Mouse (Mus musculus) E14TG2a.4 (cell line): ENCODE results near the gene March6.

Experiments
- CTCF ChIP-seq: conservative IDR thresholded peaks from 2 replicates; pipeline ENCODE4 v1.5.1; 2014; ENCODE audit warnings: low read length
- NANOG ChIP-seq: IDR thresholded peaks from 2 replicates; pipeline ENCODE4 v1.6.1; 2014; ENCODE audit warnings: borderline replicate concordance, low read length, mixed read lengths

DNA sequence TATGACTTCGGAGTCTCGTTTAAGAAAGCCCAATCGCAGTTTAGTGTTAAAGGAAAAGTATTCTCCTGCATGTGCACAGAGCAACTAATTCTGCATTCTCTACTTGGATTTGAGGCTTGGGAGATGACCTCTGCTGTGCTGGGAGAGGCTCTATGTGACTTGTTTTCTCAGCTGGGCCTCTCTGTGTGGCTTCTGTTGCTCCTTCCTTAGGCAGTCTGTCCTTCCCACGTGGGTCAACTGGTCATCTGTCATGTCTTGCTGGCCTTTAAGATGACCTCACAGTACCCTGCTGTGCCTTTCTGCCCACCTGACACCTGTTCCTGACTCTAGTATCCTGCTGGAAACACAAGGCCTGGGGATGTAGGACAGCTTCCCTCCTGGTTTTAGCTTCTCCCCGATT lies 45.2 kb upstream of the March6 start:
- TF ChIP-seq CTCF (no peak), NANOG (no peak)
